Mouse (Mus musculus): Measurements from ENCODE around the gene Usp18.

DNA sequence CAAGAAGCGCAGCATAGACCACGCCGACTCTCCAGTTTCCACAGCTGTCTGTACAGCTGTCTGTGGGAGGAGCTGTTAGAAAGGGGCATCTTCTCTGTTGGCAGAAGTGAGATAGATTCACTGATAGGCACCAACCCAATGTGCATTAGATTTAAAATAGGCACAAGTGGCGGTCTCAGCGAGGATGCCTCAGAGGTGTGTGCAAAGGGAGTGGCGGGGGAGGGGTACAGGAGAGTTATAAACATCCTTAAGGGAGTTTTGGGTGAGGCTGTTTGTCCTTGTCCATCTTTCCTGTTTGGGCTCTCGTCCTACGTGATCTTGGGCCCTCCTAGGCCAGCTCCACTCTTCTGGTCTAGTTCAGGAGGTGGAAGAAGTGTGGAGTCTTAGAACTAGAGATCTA is 17.3 kb upstream of the Usp18 start:
- TF ChIP-seq POLR2A (IDR thresholded peaks at IDR 0.05; ENCODE audit: borderline replicate concordance, insufficient read depth, low read length): no peak
- TF ChIP-seq CTCF (IDR thresholded peaks at IDR 0.05; ENCODE audit: borderline replicate concordance, insufficient read depth, low read depth, low read length): no peak
